Mouse (Mus musculus) thymus, postnatal 4 days (tissue): ENCODE results near the gene Nfatc2.

ENCODE experiments used
- DNase-seq: peaks from one replicate; pipeline ENCODE4 v3.0.0; 2021

Nfatc2 gene

GRCm38 (mm10) chr2:168601491-168602386, at the start of gene Nfatc2:
Gene Nfatc2 (minus strand): TSS chr2:168601657.
- DNase-seq = peak; percentile 52

DNA sequence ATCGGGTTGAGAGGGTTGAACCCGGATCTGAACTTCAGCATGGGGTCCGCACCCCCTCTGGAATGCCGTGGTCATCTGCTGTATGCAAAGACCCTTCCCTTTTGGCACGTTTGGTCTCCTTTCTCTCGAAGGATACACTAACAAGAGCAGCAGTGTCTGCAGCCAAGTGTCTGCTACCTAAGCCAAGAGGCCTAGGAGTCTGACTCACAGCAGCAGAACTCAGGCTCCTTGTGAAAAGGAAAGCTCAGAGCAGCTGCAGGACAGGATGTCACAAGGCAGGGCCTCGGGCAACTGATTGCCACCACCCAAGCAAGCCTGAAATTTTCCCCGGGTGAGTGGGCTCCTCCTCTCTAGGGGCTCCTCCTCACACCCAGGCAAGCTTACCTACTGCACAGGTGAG, 46.7 kb upstream of the Nfatc2 start:
- DNase-seq = no peak

- DNase-seq = no peak
Measured at GRCm38 (mm10) chr2:168644855-168645254, 43.4 kb upstream of the Nfatc2 start.

- no peak for DNase-seq
Measured at GRCm38 (mm10) chr2:168643524-168644177, 42.2 kb upstream of the Nfatc2 start.

GRCm38 (mm10) chr2:168642187-168642586, 40.7 kb upstream of the Nfatc2 start:
- no peak for DNase-seq

- no peak for DNase-seq
Measured at GRCm38 (mm10) chr2:168640460-168640859, 39.0 kb upstream of the Nfatc2 start.

- DNase-seq = no peak
Measured at GRCm38 (mm10) chr2:168634881-168635280, 33.4 kb upstream of the Nfatc2 start.

- no peak for DNase-seq
Measured at GRCm38 (mm10) chr2:168633301-168633816, 31.9 kb upstream of the Nfatc2 start.

- no peak for DNase-seq
Measured at GRCm38 (mm10) chr2:168632543-168632942, 31.1 kb upstream of the Nfatc2 start.

- peak; percentile 94 for DNase-seq
Measured at GRCm38 (mm10) chr2:168628787-168629186, 27.3 kb upstream of the Nfatc2 start.

- no peak for DNase-seq
Measured at GRCm38 (mm10) chr2:168627829-168628770, 26.6 kb upstream of the Nfatc2 start.

DNA sequence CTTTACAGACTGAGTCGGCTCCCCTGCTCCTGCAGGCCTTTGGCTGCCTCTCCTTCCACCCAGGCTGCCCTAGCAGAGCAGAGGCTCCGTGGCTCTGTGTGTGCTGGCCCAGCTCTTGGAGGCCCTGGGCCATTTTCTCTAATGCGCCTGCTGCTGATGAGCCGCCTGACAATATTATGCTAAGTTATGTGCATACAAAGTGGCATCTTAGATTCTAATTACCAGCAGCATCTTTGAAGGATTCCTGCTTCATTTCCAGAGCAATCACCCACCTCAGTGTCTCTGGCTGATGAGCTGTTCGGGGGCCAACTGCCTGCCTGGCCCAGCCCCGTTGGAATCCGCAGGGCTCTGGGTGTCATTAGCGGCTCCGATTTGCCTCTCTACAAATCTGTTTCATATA, 24.9 kb upstream of the Nfatc2 start:
- DNase-seq = no peak

- no peak for DNase-seq
Measured at GRCm38 (mm10) chr2:168625091-168625490, 23.6 kb upstream of the Nfatc2 start.

- no peak for DNase-seq
Measured at GRCm38 (mm10) chr2:168621111-168621802, 19.8 kb upstream of the Nfatc2 start.

DNA sequence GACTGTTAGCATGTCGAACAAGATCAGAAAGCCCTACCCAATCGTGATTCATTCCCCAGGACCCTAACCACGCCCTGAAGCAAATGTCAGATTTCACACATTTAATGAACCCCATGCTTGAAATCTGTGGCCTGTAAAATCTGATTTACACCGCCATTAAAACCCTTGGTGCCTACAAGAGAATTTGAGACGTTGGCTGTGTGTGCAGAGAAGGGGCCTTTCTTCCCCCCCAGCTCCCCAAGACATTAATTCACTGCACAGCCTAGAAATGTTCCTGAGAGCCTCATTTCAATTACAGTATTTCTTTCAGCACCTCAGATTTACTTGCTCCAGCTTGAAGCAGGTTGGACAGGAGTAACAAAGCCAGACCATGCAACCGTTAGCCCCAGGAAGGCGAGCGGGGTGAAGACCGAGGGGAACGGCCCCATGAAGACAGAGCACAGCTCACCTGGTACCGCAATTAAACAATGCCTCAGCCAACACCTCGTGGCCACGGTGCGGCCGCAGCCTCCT, 16.8 kb upstream of the Nfatc2 start:
- no peak for DNase-seq

- no peak for DNase-seq
Measured at GRCm38 (mm10) chr2:168615160-168615559, 13.7 kb upstream of the Nfatc2 start.

- no peak for DNase-seq
Measured at GRCm38 (mm10) chr2:168614170-168614872, 12.9 kb upstream of the Nfatc2 start.

DNA sequence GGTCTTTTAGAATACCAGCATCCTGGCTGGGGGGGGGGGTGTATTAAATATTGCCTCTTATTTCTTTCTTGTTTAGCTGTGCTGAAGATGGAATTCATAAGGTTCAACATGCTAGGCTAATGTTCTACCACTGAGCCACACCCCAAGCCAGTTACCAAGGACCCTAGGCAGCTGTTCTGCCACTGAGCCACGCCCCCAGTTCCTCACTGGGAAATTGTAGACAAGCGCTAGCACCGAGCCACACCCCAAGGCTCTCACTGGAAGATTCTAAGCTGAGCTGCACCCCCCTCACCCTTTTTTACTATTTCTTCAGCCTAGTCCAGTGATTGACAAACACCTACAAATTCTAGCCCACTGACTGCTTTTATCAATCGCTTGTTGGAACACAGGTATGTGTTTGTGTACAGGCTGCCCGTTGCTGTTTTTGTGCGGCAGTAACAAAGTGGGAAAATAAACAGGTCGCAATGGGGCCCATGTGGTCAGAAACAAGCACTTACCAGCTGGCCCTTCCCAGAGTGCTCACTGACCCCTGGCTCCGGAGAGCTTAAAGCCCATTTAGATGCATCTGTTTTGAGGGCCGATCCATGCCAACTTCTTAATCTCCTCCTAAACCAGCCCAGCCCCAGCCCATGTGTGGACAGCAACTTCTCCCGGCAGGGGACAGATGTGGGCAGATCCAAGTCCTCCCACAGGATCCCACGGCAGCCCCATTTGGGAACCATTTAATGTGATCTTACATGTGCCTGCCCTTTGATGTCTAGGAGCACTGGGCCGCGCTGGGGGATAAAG, 11.8 kb upstream of the Nfatc2 start:
- peak; percentile 60 for DNase-seq

DNA sequence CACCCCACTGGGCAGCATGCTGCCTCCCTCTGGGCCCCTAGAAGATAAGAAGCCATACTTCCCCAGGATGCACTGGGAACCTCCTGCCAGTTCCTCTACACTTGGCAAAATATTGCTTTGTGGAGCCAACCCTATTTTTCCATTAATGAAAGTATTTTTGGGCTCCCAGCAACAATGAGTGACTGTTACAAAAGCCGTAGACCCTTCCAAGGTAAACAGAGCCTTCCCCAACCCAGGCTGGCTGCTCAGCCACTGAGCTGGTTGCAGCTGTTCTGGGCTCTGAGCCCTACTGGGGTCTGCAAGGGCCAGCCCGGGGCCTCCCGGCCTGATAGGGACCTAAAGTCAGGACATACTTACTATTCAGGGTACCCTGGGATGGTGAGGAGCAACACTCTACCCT, 9.5 kb upstream of the Nfatc2 start:
- DNase-seq = no peak

- DNase-seq = no peak
Measured at GRCm38 (mm10) chr2:168609653-168610248, 8.3 kb upstream of the Nfatc2 start.
